Mouse (Mus musculus): ENCODE results near the gene Dpp7.

Gene Dpp7

GRCm38 (mm10) chr2:25369996-25370395, 13.8 kb upstream of the Dpp7 start:
- DNase-seq (ENCODE audit: low spot score in 2 of 2), result no peak

GRCm38 (mm10) chr2:25365091-25365761, 9.1 kb upstream of the Dpp7 start, which contains the start of gene Uap1l1:
TSS of gene Uap1l1 (minus strand) at chr2:25365682.
- DNase-seq (ENCODE audit: low spot score in 2 of 2), result peak; percentile 65 to 79

- no peak for DNase-seq (ENCODE audit: low spot score in 2 of 2)
Observed at GRCm38 (mm10) chr2:25364761-25365090, 8.6 kb upstream of the Dpp7 start.

- no peak for DNase-seq (ENCODE audit: low spot score in 2 of 2)
Observed at GRCm38 (mm10) chr2:25364313-25364712, 8.2 kb upstream of the Dpp7 start.

GRCm38 (mm10) chr2:25363478-25364178, 7.5 kb upstream of the Dpp7 start:
- DNase-seq (ENCODE audit: low spot score in 2 of 2), result no peak

- DNase-seq (ENCODE audit: low spot score in 2 of 2), result no peak
Observed at GRCm38 (mm10) chr2:25359848-25360247, 3.7 kb upstream of the Dpp7 start.

- no peak for DNase-seq (ENCODE audit: low spot score in 2 of 2)
Observed at GRCm38 (mm10) chr2:25355419-25356066, 616 bp downstream of the Dpp7 start.

GRCm38 (mm10) chr2:25354211-25354610, 1.9 kb downstream of the Dpp7 start:
- no peak for DNase-seq (ENCODE audit: low spot score in 2 of 2)

GRCm38 (mm10) chr2:25350701-25351100, 5.5 kb downstream of the Dpp7 start:
- DNase-seq (ENCODE audit: low spot score in 2 of 2), result no peak

- no peak for DNase-seq (ENCODE audit: low spot score in 2 of 2)
Observed at GRCm38 (mm10) chr2:25349499-25349898, 6.7 kb downstream of the Dpp7 start.

- DNase-seq (ENCODE audit: low spot score in 2 of 2), result no peak
Observed at GRCm38 (mm10) chr2:25348162-25348561, 8.0 kb downstream of the Dpp7 start.

GRCm38 (mm10) chr2:25338303-25338702, 17.9 kb downstream of the Dpp7 start:
- DNase-seq (ENCODE audit: low spot score in 2 of 2), result no peak

- DNase-seq (ENCODE audit: low spot score in 2 of 2), result no peak
Observed at GRCm38 (mm10) chr2:25333569-25333968, 22.6 kb downstream of the Dpp7 start.

GRCm38 (mm10) chr2:25332286-25333160, 23.6 kb downstream of the Dpp7 start, which contains the start of gene Man1b1:
TSS of gene Man1b1 (plus strand) at chr2:25332338.
- DNase-seq (ENCODE audit: low spot score in 2 of 2), result peak; percentile 100

GRCm38 (mm10) chr2:25331470-25331869, 24.7 kb downstream of the Dpp7 start:
- no peak for DNase-seq (ENCODE audit: low spot score in 2 of 2)

- DNase-seq (ENCODE audit: low spot score in 2 of 2), result no peak
Observed at GRCm38 (mm10) chr2:25328440-25328839, 27.7 kb downstream of the Dpp7 start.

- DNase-seq (ENCODE audit: low spot score in 2 of 2), result no peak
Observed at GRCm38 (mm10) chr2:25326036-25326435, 30.1 kb downstream of the Dpp7 start.

- no peak for DNase-seq (ENCODE audit: low spot score in 2 of 2)
Observed at GRCm38 (mm10) chr2:25320084-25320483, 36.1 kb downstream of the Dpp7 start.

- peak; percentile 67 to 89 for DNase-seq (ENCODE audit: low spot score in 2 of 2)
Observed at GRCm38 (mm10) chr2:25318971-25319773, 37.0 kb downstream of the Dpp7 start, which contains the start of gene Grin1. TSS of gene Grin1 (minus strand) at chr2:25319187.

GRCm38 (mm10) chr2:25318119-25318966, 37.8 kb downstream of the Dpp7 start:
- DNase-seq (ENCODE audit: low spot score in 2 of 2), result no peak
